Mouse (Mus musculus): ENCODE measurements at regions not wholly inside any gene's neighbourhood (a gene's known extent, or its start where the extent isn't known, plus 50 kb on each side); places are given as distances from the start of the nearest gene placed in this dataset.

GRCm38 (mm10) chr2:107713706-107714105 lies 423.3 kb downstream of the Kcna4 start:
- H3K9me3 ChIP-seq (ENCODE audit: control insufficient read depth, low read length) = no peaks in the 10 kb centered on the region
- no peak for DNase-seq (ENCODE audit: low spot score)
- no peak overlapping the region for H3K9ac ChIP-seq
- no peaks in the 10 kb centered on the region for H3K36me3 ChIP-seq (replicated peaks; ENCODE audit: control insufficient read depth, insufficient read depth)
- no peak overlapping the region for H3K27ac ChIP-seq
- H3K27me3 ChIP-seq (ENCODE audit: control insufficient read depth, insufficient read depth, low read length) = no peaks in the 10 kb centered on the region
- H3K4me3 ChIP-seq (replicated peaks; ENCODE audit: low read length) = no peak overlapping the region
- no peak for ATAC-seq (ENCODE audit: low FRiP score)
- H3K4me1 ChIP-seq (replicated peaks; ENCODE audit: control insufficient read depth, insufficient read depth, low read length) = no peaks in the 10 kb centered on the region
- H3K4me2 ChIP-seq (replicated peaks) = no peak overlapping the region

- ATAC-seq (ENCODE audit: low FRiP score) (no peak), DNase-seq (ENCODE audit: low spot score) (no peak)
- H3K9me3 ChIP-seq (ENCODE audit: control insufficient read depth, low read length) = no peaks in the 10 kb centered on the region
- H3K4me1 ChIP-seq (replicated peaks; ENCODE audit: control insufficient read depth, insufficient read depth, low read length) = no peaks in the 10 kb centered on the region
- no peak overlapping the region for H3K27ac ChIP-seq
- H3K4me2 ChIP-seq (replicated peaks) = no peak overlapping the region
- no peak overlapping the region for H3K9ac ChIP-seq
- WGBS = 68% methylated on average over 4 of the region's 4 CpGs
- no peaks in the 10 kb centered on the region for H3K27me3 ChIP-seq (ENCODE audit: control insufficient read depth, insufficient read depth, low read length)
- H3K4me3 ChIP-seq (replicated peaks; ENCODE audit: low read length) = no peak overlapping the region
- H3K36me3 ChIP-seq (replicated peaks; ENCODE audit: control insufficient read depth, insufficient read depth) = no peaks in the 10 kb centered on the region
Observed at GRCm38 (mm10) chr2:107729469-107729868, 439.0 kb downstream of the Kcna4 start.

- H3K27me3 ChIP-seq (ENCODE audit: control insufficient read depth, insufficient read depth, low read length) = no peaks in the 10 kb centered on the region
- no peaks in the 10 kb centered on the region for H3K9me3 ChIP-seq (ENCODE audit: control insufficient read depth, low read length)
- no peak overlapping the region for H3K4me3 ChIP-seq (replicated peaks; ENCODE audit: low read length)
- no peak overlapping the region for H3K4me2 ChIP-seq (replicated peaks)
- no peaks in the 10 kb centered on the region for H3K4me1 ChIP-seq (replicated peaks; ENCODE audit: control insufficient read depth, insufficient read depth, low read length)
- ATAC-seq (ENCODE audit: low FRiP score) (0 out of 2 replicates have a peak, but pooled peaks have one; percentile 46), DNase-seq (ENCODE audit: low spot score) (no peak)
- 0 out of 2 replicates have a peak overlapping the region, but pooled peaks have one; percentile 18 for H3K27ac ChIP-seq
- H3K36me3 ChIP-seq (replicated peaks; ENCODE audit: control insufficient read depth, insufficient read depth) = no peaks in the 10 kb centered on the region
- WGBS = 41% methylated on average over 3 of the region's 3 CpGs
- H3K9ac ChIP-seq = no peak overlapping the region
Observed at GRCm38 (mm10) chr2:107734291-107734690, 443.9 kb downstream of the Kcna4 start.

GRCm38 (mm10) chr2:107734703-107735102 lies 444.3 kb downstream of the Kcna4 start:
- Histone ChIP-seq H3K27me3 (ENCODE audit: control insufficient read depth, insufficient read depth, low read length) (no peaks in the 10 kb centered on the region), H3K9me3 (ENCODE audit: control insufficient read depth, low read length) (no peaks in the 10 kb centered on the region), H3K4me2 (replicated peaks) (no peak overlapping the region), H3K27ac (no peak overlapping the region), H3K4me1 (replicated peaks; ENCODE audit: control insufficient read depth, insufficient read depth, low read length) (no peaks in the 10 kb centered on the region), H3K4me3 (replicated peaks; ENCODE audit: low read length) (no peak overlapping the region), H3K36me3 (replicated peaks; ENCODE audit: control insufficient read depth, insufficient read depth) (no peaks in the 10 kb centered on the region), H3K9ac (no peak overlapping the region)
- ATAC-seq (ENCODE audit: low FRiP score) (no peak; the same call in 1 of the 2 replicates), DNase-seq (ENCODE audit: low spot score) (no peak)

All from hindbrain, embryonic 14.5 days (tissue).